Mouse (Mus musculus) cerebellum, adult (tissue): ENCODE measurements around the gene Cbr3.
"Not testable (repeated sequence)": the region's sequence is repeated elsewhere in the genome, so short reads cannot be mapped to it uniquely, and the experiment has no call there.

Experiments used
- ATAC-seq: cut with Nextera tagmentation; 2 replicates; pipeline ENCODE4 v1.9.2; 2017; ENCODE audit warnings: mild to moderate bottlenecking, moderate library complexity, mixed read lengths; ENCODE audit not compliant: insufficient number of reproducible peaks, low FRiP score, low TSS enrichment

Cbr3 gene

DNA sequence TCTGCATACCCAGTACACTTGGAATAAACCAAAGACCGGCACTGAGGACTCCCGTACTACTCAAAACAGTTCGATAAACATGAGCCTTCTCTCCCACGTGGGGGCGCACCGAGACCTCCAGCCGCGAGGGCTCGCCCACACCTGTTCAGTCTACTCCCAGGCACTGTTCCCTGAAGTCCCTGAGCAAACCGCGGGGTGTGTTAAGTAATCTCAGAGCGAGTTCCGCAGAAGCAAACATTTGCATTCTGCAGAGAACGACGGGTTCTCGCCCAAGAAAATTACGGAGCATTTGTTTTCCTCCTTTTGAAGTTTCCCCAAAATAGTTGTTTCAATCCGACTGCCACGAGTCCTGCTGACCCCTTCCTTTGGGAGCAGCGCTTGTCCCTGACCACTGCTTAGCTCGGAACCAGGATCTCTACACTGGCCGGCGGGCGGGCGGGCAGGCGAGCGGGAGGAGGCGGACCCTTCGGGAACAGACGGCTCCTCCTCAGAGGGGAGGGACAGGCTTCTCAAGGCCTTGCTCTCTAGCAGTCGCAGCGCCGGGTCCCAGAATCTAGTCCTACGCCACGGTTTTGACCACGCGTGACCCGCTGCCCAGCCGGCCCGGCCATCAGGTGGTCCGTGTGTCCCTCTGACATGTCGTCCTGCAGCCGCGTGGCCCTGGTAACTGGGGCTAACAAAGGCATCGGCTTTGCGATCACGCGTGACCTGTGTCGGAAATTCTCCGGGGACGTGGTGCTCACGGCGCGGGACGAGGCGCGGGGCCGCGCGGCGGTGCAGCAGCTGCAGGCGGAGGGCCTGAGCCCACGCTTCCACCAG lies at the start of gene Cbr3:
Gene Cbr3 (plus strand): TSS at position 527 of the 819 bp plus-strand sequence.
- 0 out of 2 replicates have a peak, but pooled peaks have one; percentile 42 for ATAC-seq

DNA sequence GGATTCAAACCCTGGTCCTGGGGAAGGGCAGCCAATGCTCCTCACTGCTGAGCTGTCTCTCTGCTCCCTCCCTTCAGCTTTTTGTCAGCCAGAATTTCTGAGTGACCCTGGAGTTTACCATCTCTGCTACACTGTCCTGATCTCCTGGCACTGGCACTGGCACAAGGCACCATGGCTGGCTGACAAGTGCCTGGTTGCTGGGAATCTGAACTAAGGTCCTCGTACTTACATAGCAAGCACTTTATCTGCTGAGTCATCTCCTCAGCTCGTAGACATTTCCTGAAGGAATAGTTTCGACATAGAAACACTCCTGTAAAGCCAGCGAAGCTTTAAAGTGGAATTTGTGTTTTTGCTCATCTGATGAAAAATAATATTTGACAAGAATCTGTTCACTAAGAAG lies 39.0 kb upstream of the Cbr3 start:
- no peak for ATAC-seq

DNA sequence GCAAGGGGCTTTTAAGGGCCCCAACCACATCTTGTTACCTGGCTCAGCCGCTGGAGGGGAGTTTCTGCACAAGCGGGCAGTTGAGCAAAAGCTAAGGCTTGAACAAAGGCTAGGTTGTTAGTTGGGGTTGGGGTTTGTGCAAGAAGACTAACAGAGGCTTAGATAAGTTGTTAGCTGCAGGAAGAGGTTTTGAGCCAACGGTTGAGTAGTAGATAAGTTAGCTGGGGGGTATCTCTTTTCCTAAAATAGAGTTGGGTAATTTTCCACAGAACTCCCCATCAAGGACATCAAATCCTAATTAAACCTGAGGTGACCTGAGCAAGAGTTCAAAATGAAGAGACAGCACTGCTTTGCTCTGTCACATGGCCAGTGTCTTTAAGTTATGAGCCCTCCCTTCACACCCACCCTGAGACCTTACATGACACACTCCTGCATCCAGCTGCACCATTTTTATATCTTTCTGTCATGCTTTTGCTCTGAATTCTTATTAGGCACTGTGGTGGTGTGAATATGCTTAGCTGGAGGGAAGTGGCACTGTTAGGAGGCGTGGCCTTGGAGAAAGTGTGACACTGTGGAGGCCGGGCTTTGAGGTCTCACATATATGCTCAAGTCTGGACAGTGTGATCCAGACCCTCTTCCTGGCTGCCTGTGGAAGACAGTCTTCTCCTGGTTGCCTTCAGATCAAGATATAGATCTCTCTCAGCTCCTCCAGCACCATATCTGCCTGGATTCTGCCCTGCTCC lies 34.4 kb upstream of the Cbr3 start:
- ATAC-seq: no peak

DNA sequence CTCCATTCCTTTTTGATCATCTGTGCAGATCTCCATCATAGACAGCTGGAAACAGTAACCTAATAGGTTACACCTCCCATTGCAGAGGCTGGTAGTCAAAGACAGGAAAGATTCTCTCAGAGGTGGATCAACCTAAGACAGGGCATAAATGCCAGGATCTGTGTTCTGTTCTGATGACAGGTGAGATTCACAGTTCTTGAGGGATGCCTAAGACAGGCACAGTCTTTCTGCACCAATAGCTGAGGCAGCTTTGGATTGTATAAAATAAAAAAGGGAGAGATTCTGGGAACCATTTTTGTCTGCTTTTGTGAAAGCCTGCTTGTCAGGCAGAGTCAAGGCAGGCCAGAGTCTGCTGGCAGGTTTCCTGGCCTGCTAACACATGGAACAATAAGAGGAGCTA lies 15.0 kb upstream of the Cbr3 start:
- ATAC-seq: no peak

DNA sequence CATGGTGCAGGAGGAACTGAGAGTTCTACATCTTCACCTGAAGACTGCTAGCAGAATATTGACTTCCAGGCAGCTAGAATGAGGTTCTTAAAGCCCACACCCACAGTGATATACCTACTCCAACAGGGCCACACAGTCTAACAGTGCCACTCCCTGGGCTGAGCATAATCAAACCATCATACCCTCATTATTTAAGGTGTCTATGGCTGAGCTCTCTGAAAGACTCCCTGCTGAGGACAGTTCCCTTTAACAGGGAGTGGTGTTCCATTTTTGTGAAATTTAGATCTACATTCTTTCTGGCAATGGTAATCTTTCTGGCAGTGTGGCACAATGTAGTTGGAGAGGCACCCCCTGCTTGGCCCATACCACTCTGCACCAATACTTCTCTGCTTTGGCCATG lies 13.5 kb upstream of the Cbr3 start:
- ATAC-seq: no peak

DNA sequence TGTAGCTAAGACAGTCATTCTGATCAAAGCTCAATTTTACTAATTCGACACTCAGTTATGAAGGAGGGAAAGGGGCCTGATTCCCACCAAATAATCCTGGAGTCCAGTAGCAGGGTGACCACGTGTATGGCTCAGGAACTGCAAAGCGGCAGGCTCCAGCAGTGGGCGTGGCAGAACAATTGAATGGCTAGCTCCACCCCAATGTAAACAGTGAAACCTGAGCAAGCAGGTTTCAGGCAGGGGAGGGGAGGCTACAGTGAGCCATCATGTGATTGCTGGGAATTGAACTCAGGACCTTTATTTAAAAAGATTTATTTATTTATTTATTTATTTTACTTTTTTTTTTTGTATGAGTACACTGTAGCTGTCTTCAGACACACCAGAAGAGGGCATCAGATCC lies 12.5 kb upstream of the Cbr3 start:
- not testable (repeated sequence) for ATAC-seq

DNA sequence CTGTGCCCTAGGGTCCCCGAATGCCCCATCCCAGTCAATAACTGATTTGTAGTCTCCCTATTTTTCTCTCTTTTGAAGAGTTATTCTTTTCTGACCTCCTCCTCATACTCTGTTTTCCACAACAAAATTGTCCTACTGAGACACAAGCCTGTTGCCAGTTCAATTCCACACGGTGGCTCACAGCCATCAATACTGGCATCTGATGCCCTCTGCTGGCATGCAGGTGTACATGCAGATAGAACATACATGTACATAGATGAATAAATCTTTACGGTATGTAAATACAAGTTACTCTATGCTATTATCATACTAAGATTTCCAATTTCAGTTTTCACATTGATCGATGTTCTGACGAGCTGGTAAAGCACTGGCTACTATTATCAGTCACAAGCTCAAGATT lies 12.0 kb upstream of the Cbr3 start:
- ATAC-seq: no peak

DNA sequence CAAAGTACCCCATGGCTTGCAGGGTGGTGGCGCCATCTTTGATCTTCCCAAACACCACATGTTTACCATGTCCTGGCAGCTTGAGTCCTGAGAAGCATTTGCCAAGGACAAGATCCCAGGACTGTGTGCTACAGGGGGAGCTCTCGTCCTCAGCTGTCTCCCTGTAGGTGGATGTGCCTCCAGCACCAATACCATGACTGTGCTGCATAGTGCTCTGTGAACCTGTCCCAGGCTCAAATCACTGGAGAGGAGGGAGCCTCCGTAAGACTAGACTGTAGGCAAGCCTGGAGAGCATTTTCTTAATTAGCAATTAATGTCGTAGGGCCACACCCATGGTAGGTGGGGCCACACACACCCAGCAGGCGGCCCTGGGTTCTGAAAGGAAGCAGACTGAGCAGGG lies 6.6 kb upstream of the Cbr3 start:
- no peak for ATAC-seq

DNA sequence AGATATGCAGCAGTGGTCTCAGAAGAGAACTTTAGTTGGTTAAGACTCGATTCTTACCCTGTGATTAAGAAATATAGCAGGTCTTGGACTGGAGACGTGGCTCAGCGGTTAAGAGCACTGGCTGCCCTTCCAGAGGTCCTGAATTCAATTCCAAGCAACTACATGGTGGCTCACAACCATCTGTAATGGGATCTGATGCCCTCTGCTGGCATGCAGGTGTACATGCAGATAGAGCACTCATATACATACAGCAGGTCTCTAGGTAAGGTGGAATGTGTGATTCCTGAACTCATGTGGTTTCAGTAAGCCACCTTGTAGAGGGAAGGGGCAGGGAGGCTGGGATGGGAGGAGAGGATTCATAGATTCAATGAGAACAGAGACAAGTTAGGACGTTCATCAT lies 4.8 kb upstream of the Cbr3 start:
- no peak for ATAC-seq

DNA sequence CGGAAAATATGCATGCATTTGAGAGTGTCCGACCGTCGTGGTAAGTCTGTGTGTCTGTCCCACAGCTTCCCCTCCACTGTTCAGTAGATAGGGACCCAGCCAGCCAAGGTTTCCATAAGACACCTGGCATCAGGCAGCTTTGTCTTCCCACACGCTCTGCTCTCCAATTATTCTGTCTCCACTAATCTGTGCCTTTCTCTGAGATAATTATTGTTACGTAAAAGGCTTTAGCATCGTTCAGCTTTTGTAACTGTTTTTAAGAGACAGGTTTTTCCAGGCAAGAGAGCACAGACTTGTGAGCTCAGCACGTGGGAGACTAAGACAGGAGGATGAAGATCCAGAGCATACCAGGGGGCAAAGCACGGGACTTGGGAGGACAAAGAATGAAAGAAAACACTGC lies 3.9 kb upstream of the Cbr3 start:
- ATAC-seq: no peak

DNA sequence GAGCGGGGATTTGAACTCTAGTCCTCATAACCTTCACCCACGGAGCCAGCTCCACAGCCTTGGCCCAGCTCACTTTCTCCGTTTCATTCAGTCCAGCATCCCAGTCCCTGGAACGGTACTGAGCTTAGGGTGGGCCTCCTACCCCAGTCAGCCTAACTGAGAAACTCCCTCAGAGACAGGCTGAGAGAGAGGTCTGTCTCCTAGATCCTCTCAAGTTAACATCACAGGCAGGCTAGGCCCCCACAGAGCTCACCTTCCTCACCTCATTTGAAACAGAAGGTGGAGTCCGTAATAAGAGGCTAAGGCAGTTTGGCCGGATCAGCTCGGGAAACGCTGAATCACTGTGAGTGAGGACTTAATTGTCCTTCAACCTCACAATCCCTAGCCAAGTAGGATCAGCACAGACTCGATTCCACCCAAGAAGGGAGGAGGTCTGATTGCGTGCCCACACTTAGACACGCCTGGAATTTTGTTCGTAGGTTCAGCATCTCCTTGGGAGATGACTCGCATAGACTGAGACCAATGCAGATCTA lies 793 bp upstream of the Cbr3 start:
- ATAC-seq: no peak

DNA sequence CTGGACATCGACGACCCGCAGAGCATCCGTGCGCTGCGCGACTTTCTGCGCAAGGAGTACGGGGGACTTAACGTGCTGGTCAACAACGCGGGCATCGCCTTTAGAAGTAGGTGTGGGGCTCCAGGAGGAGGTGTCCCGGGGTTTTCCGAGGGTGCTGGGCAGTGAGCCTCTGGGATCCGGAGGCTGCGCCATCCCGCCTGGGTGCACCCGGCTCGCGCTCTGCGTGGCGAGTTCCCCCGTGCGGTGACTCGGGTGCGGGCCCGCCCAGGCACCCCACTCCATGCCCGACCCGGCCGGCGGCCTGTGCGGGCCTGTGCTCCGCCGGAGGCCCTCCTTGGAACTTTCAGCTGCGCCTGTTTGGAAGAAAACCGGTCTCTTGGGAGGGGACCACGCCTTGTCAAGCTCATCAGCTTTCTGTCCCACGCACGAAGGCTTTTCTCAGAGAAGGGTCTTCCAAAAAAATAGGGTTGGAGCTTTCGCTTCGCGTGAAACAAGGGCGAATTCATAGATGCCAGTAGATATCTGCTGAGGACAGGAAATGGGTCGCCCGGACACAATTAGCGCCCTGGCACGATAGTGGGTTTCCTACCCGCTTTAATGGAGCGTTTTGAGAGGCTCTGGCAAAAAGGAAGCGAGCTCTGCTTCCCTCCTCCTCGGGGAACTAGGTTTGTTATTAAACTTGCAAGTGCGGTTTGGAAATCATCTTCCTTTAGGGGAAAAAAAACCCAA lies 657 bp downstream of the Cbr3 start:
- ATAC-seq: no peak

DNA sequence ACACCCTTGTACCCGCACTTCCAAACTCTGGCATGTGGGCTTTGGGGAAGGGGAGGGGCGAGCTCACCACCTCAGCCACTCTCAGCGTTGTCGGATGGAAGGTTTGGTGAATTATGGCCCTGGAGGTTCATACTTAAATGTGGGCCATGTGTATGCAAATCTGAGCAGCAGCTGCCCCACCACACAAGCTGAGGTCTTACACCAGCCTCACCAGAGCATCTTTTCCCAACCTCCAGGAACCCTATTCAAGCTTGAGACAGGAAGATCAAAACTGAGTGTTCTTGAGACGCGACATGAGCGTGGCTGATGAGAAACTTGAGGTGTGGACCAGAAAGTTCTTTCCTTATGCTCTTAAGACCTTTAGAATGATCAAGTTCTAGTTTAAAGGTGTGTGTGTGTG lies 1.4 kb downstream of the Cbr3 start:
- no peak for ATAC-seq

DNA sequence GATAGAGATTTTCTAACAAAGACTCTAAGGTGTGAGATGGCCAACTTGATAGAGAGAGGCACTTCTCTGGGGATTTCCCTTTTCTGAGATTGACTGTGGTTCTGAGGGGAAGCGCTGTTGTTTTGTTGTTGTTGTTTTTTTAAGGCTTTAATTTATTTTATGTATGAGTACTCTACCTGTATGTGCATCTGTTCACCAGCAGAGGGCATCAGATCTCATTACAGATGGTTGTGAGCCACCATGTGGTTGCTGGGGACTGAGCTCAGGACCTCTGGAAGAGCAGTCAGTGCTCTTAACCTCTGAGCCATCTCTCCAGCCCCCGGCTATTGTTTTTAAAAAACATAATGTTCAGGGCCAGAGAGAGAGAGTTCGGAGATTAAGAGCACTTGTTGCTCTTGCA lies 2.8 kb downstream of the Cbr3 start:
- not testable (repeated sequence) for ATAC-seq

DNA sequence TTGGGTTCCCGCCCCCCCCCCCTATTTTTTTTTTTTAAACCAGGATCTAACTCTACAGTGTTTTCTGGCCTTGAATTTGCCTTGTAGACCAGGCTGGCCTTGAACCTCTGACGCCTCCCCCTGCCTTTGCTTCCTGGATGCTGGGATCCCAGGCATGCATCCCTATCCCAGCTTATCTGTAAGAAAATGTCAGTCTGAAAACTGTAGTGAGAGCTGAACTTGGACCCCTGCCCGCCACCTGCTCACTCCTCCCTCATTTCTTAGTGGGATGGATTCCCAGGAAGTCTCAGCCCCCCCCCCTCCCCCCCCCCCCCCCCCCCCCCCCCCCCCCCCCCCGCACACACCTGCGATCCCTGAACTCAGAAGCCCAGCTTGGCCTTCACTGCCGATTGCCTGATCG lies 3.4 kb downstream of the Cbr3 start:
- ATAC-seq: no peak

DNA sequence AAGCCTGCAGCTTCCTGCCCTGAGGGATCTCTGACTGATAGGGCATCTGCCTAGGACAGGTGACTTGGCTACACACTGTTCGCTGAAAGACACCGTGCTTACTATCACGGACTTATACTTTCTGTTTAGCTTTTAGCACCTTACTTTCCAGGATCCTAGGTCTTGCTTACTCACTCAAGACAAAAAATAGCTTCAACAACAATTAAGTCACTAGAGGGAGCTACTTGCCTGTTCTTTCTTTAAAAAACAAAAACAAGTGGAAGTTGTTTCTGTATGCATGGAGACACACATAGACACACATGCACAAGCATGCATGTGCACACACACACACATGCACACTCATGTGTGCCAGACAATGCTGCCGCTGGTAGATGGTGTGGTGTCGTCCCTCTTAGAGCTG lies 3.9 kb downstream of the Cbr3 start:
- no peak for ATAC-seq

DNA sequence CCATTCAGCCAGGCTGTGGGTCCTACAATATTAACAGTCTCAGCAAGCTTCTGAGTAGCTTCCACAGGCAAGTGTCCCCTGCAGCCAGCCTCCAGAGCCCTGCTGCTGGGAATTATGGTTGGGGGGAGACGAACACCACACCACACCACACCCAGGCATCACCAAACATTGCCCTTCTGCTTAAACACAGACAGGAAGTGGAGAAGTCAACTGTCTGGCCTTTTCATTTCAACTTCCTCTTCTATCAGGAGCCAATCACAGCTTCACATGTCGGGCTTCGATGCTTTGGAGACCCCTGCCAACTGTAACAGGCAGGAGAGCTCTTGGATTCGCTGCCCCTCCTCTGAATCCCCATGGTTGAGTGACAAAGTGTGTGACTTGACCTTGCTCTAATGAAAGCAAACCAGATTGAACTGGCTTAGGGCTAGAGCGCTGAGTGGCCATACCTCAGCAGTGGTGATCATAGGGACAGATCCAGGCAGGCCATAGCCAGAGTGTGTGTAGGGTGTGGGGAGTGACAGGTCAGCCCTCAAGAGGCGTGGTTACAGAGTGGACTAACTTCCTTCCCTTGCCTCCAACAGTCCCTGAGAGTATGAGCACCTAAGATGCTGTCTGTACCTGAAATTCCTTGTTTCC lies 8.3 kb downstream of the Cbr3 start:
- no peak for ATAC-seq

DNA sequence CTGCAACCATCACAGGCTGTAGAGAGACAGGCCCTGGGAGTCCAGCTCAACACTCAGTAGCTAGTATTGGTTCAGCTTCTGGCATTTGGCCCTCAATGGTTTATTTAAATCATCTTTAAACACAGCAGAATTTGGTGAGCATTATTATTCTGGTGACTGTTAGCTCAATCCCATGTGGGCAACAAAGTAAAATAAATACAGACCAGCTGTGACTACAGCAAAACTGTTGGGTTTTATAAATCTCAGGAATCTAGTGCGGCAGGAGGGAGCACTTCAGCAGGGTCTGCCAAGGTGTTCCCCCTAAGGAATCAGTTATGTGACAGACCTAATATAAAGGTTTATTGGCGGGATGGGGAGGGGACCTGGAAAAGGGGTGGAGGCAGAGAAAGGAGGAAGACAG lies 9.7 kb downstream of the Cbr3 start:
- ATAC-seq: no peak

DNA sequence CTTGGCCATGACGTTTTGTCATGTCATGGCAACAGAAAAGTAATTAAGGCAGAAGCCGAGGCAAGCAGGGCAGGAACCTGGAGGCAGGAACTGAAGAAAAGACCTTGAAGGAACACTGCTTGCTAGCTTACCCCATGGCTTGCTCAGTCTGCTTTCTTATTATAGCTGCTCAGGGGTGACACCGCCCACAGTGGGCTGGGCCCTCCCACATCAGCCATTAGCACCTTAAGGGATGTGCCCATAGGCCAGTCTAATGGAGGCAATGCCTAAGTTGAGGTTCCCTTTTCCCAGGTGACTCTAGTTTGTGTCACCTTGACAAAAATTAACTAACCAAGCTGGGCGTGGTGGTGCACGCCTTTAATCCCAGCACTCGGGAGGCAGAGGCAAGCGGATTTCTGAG lies 24.1 kb downstream of the Cbr3 start:
- no peak for ATAC-seq

DNA sequence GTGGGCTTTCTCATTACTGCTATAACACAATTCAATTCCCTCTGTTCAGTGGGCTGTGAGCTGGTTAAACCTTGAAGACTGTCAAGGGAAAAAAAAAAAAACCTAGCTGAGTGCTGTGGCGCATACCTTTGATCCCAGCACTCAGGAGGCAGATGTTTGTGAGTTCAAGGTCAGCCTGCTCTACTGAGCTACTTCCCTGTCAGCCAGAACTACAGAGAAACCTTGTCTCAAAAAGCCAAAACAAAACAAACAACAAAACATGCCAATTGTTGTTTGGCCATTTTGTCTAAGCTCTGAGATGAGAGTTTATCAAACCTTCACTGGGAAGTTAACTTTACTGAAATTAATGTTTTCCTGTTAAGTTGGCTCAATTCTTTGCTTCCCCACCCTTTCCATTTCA lies 26.2 kb downstream of the Cbr3 start:
- no peak for ATAC-seq

DNA sequence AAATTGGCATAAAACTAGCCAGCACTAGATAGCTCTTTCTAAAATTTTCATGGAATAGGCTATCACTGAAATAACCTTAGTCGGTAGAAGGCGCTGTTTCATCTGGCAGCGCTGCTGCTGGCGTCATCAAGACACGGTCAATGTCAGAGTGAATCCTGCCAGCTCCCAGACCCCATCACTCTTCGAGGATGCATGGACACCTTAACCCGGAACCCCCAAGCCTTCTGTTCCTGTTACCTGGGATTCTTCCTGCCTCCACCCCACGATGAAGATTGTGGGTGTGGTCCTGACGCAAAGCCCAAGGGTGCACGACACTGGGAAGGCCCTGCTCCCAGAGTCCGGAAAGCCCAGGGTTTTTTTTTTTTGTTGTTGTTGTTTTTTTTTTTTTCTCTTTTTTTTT lies 27.9 kb downstream of the Cbr3 start:
- peak; percentile 42 for ATAC-seq
